Mouse (Mus musculus): Measurements from ENCODE around the gene Igf1r. TPM values are rescaled to one million over a fixed set of nuclear protein-coding genes. Genes with fewer than 3 reads are reported as not detected.

The Igf1r gene
- polyA plus RNA-seq, 1 experiment from 2014 or later = 9.5 TPM

DNA sequence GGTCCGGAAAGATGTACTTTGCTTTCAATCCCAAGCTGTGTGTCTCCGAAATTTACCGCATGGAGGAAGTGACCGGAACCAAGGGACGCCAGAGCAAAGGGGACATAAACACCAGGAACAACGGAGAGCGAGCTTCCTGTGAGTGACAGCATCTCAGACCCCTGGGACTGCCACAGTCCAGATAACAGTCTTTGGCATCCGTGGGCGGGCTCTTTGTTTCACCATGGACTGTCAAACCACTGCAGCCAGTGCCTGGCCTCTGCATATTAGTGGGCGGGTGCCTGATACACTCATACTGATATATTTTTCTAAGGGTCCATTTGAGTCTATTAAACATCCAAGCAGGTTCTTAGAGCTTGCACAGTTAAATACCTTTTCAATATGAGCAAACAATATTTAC lies 230.8 kb downstream of the Igf1r start:
- Histone ChIP-seq H3K4me3 (ENCODE audit: low read length) (no peak overlapping the region), H3K27ac (ENCODE audit: low read length) (no peak overlapping the region), H3K4me2 (ENCODE audit: low read depth, low read length) (no peak overlapping the region), H3K9ac (ENCODE audit: low read depth, low read length) (no peak overlapping the region), H3K4me1 (ENCODE audit: control insufficient read depth, insufficient read depth, low read length) (no peaks in the 10 kb centered on the region), H3K9me3 (ENCODE audit: control insufficient read depth, low read length) (no peaks in the 10 kb centered on the region), H3K27me3 (replicated peaks; ENCODE audit: control insufficient read depth, insufficient read depth, low read length) (no peaks in the 10 kb centered on the region), H3K36me3 (ENCODE audit: control insufficient read depth, insufficient read depth, low read length) (0 out of 2 replicates have a peak, but pooled peaks cover 2% of the 10 kb centered on the region)
- WGBS = 88% methylated on average over 10 of the region's 10 CpGs
- ATAC-seq = no peak

- ATAC-seq = no peak
- 0 out of 2 replicates have a peak, but pooled peaks cover 10% of the 10 kb centered on the region for H3K36me3 ChIP-seq (ENCODE audit: control insufficient read depth, insufficient read depth, low read length)
- no peak overlapping the region for H3K27ac ChIP-seq (ENCODE audit: low read length)
Observed at GRCm38 (mm10) chr7:68189211-68189610, 236.6 kb downstream of the Igf1r start.

DNA sequence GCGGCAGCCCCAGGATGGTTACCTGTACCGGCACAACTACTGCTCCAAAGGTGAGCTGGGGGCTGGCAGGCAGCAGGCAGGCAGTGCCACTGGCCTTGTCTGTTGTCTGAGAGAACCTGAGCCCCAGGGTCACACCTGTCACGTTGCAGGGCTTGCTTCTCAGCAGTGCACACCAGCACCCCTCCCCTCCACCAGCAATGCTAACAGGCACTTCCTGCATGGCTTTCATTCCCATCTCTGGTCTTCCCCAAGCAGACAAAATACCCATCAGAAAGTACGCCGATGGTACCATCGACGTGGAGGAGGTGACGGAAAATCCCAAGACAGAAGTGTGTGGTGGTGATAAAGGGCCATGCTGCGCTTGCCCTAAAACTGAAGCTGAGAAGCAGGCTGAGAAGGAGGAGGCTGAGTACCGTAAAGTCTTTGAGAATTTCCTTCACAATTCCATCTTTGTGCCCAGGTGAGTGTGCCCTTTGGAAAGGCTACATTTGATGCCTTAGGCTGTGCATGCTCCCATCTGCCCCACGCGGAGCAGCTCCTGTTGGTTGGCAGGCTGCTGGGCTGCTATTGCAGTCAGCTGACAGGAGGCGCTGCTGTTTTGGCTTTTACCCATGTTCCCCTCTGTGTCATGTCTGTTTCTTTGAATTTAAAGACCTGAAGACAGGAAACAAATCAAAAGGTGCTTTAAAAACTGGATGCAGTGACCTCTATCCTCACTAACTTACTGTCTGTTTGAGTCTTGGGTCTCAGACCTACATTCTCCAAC lies 237.2 kb downstream of the Igf1r start:
- H3K4me1 ChIP-seq (ENCODE audit: control insufficient read depth, insufficient read depth, low read length) = no peaks in the 10 kb centered on the region
- no peaks in the 10 kb centered on the region for H3K27me3 ChIP-seq (replicated peaks; ENCODE audit: control insufficient read depth, insufficient read depth, low read length)
- no peak overlapping the region for H3K4me2 ChIP-seq (ENCODE audit: low read depth, low read length)
- no peak for ATAC-seq
- no peaks in the 10 kb centered on the region for H3K9me3 ChIP-seq (ENCODE audit: control insufficient read depth, low read length)
- 0 out of 2 replicates have a peak, but pooled peaks cover 10% of the 10 kb centered on the region for H3K36me3 ChIP-seq (ENCODE audit: control insufficient read depth, insufficient read depth, low read length)
- no peak overlapping the region for H3K4me3 ChIP-seq (ENCODE audit: low read length)
- 83% methylated on average over 13 of the region's 13 CpGs for WGBS
- H3K9ac ChIP-seq (ENCODE audit: low read depth, low read length) = no peak overlapping the region
- no peak overlapping the region for H3K27ac ChIP-seq (ENCODE audit: low read length)

More at GRCm38 (mm10) chr7:68189211-68189610, 236.6 kb downstream of the Igf1r start:
- no peaks in the 10 kb centered on the region for H3K4me1 ChIP-seq (ENCODE audit: control insufficient read depth, insufficient read depth, low read length)
- H3K27me3 ChIP-seq (replicated peaks; ENCODE audit: control insufficient read depth, insufficient read depth, low read length) = no peaks in the 10 kb centered on the region
- H3K4me2 ChIP-seq (ENCODE audit: low read depth, low read length) = no peak overlapping the region
- 55% methylated on average over 6 of the region's 6 CpGs for WGBS
- H3K4me3 ChIP-seq (ENCODE audit: low read length) = no peak overlapping the region
- H3K9ac ChIP-seq (ENCODE audit: low read depth, low read length) = no peak overlapping the region
- H3K9me3 ChIP-seq (ENCODE audit: control insufficient read depth, low read length) = no peaks in the 10 kb centered on the region

- H3K36me3 ChIP-seq (ENCODE audit: control insufficient read depth, insufficient read depth, low read length) = peaks cover 8% of the 10 kb centered on the region; the same call in 1 of the 2 replicates
- H3K9me3 ChIP-seq (ENCODE audit: control insufficient read depth, low read length) = no peaks in the 10 kb centered on the region
- WGBS = 81% methylated on average over 15 of the region's 15 CpGs
- no peak overlapping the region for H3K4me3 ChIP-seq (ENCODE audit: low read length)
- H3K27me3 ChIP-seq (replicated peaks; ENCODE audit: control insufficient read depth, insufficient read depth, low read length) = no peaks in the 10 kb centered on the region
- H3K4me2 ChIP-seq (ENCODE audit: low read depth, low read length) = no peak overlapping the region
- H3K27ac ChIP-seq (ENCODE audit: low read length) = no peak overlapping the region
- H3K9ac ChIP-seq (ENCODE audit: low read depth, low read length) = no peak overlapping the region
- ATAC-seq = no peak
- no peaks in the 10 kb centered on the region for H3K4me1 ChIP-seq (ENCODE audit: control insufficient read depth, insufficient read depth, low read length)
Observed at GRCm38 (mm10) chr7:68193958-68194695, 241.5 kb downstream of the Igf1r start.

- Histone ChIP-seq H3K9ac (ENCODE audit: low read depth, low read length) (no peak overlapping the region), H3K4me1 (ENCODE audit: control insufficient read depth, insufficient read depth, low read length) (no peaks in the 10 kb centered on the region), H3K4me3 (ENCODE audit: low read length) (no peak overlapping the region), H3K36me3 (ENCODE audit: control insufficient read depth, insufficient read depth, low read length) (no peaks in the 10 kb centered on the region; the same call in none of the 2 replicates), H3K27ac (ENCODE audit: low read length) (no peak overlapping the region), H3K4me2 (ENCODE audit: low read depth, low read length) (no peak overlapping the region), H3K27me3 (replicated peaks; ENCODE audit: control insufficient read depth, insufficient read depth, low read length) (no peaks in the 10 kb centered on the region), H3K9me3 (ENCODE audit: control insufficient read depth, low read length) (no peaks in the 10 kb centered on the region)
- WGBS = 95% methylated on average over 7 of the region's 7 CpGs
- ATAC-seq = no peak
Observed at GRCm38 (mm10) chr7:68199609-68200008, 247.0 kb downstream of the Igf1r start.

DNA sequence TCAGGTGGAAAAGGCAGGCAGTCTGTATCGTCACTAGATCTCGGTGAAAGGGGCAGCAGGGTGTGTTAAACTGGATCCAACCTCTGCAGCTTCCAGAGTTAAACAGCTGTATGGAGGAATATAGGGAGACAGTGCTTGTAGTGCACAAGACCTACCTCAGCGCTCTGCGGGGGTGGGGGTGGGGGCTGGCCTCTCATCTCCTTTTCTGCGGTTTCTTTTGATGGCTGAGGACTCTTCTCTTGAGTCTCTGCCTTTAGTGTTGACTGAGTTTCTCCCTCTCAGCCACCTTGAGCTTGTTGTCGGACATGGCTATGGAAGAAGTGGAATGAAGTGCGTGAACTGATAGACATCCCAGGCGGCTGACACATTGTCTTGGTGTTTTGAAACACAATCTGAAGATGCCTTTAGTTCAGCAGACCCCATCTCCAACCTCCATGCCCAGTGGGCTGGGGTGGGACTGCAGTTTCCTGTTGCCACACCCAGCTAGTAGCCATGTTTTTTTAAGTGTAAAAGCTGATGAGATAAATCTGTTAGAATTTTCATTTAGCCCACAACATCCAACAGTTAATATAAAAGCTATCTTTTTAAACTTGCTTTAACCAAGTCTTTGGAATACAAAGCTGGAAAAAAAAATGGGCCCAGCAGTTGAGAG lies 253.3 kb downstream of the Igf1r start:
- no peaks in the 10 kb centered on the region for H3K9me3 ChIP-seq (ENCODE audit: control insufficient read depth, low read length)
- no peak overlapping the region for H3K27ac ChIP-seq (ENCODE audit: low read length)
- no peak for ATAC-seq
- H3K36me3 ChIP-seq (ENCODE audit: control insufficient read depth, insufficient read depth, low read length) = no peaks in the 10 kb centered on the region; the same call in 1 of the 2 replicates
- no peak overlapping the region for H3K4me3 ChIP-seq (ENCODE audit: low read length)
- WGBS = 92% methylated on average over 8 of the region's 8 CpGs
- no peak overlapping the region for H3K4me2 ChIP-seq (ENCODE audit: low read depth, low read length)
- no peak overlapping the region for H3K9ac ChIP-seq (ENCODE audit: low read depth, low read length)
- no peaks in the 10 kb centered on the region for H3K27me3 ChIP-seq (replicated peaks; ENCODE audit: control insufficient read depth, insufficient read depth, low read length)
- no peaks in the 10 kb centered on the region for H3K4me1 ChIP-seq (ENCODE audit: control insufficient read depth, insufficient read depth, low read length)

GRCm38 (mm10) chr7:68209039-68209438 lies 256.4 kb downstream of the Igf1r start:
- no peak overlapping the region for H3K4me2 ChIP-seq (ENCODE audit: low read depth, low read length)
- no peaks in the 10 kb centered on the region for H3K27me3 ChIP-seq (replicated peaks; ENCODE audit: control insufficient read depth, insufficient read depth, low read length)
- no peak overlapping the region for H3K9ac ChIP-seq (ENCODE audit: low read depth, low read length)
- H3K9me3 ChIP-seq (ENCODE audit: control insufficient read depth, low read length) = no peaks in the 10 kb centered on the region
- 92% methylated on average over 6 of the region's 6 CpGs for WGBS
- no peaks in the 10 kb centered on the region for H3K4me1 ChIP-seq (ENCODE audit: control insufficient read depth, insufficient read depth, low read length)
- no peak overlapping the region for H3K4me3 ChIP-seq (ENCODE audit: low read length)
- ATAC-seq = no peak
- H3K36me3 ChIP-seq (ENCODE audit: control insufficient read depth, insufficient read depth, low read length) = peaks cover 4% of the 10 kb centered on the region; the same call in 1 of the 2 replicates
- no peak overlapping the region for H3K27ac ChIP-seq (ENCODE audit: low read length)

DNA sequence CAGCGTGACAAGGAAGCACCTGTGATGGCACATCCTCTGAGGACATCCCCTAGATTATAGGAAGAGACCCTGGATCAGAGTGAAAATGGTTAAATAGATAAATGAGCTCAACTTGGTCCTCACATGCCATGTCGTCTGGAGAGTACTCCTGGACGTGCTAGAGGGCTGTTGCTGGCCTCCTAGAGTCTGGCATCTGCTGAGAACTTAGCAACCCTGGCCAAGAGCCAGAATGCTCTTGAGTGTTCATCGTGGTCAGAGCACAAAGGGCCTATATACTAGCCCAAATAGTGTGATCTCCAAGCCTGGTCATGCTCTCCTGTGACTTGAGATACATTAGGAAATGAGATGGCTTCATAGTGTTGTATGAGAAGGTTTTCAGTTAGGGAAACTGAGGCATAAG lies 257.8 kb downstream of the Igf1r start:
- Histone ChIP-seq H3K4me3 (ENCODE audit: low read length) (no peak overlapping the region), H3K27ac (ENCODE audit: low read length) (no peak overlapping the region), H3K27me3 (replicated peaks; ENCODE audit: control insufficient read depth, insufficient read depth, low read length) (no peaks in the 10 kb centered on the region), H3K36me3 (ENCODE audit: control insufficient read depth, insufficient read depth, low read length) (peaks cover 4% of the 10 kb centered on the region; the same call in 1 of the 2 replicates), H3K4me2 (ENCODE audit: low read depth, low read length) (no peak overlapping the region), H3K4me1 (ENCODE audit: control insufficient read depth, insufficient read depth, low read length) (no peaks in the 10 kb centered on the region), H3K9ac (ENCODE audit: low read depth, low read length) (no peak overlapping the region), H3K9me3 (ENCODE audit: control insufficient read depth, low read length) (no peaks in the 10 kb centered on the region)
- no peak for ATAC-seq
- 62% methylated on average over 4 of the region's 4 CpGs for WGBS

GRCm38 (mm10) chr7:68211883-68212282 lies 259.3 kb downstream of the Igf1r start:
- Histone ChIP-seq H3K9me3 (ENCODE audit: control insufficient read depth, low read length) (no peaks in the 10 kb centered on the region), H3K36me3 (ENCODE audit: control insufficient read depth, insufficient read depth, low read length) (peaks cover 7% of the 10 kb centered on the region; the same call in 1 of the 2 replicates), H3K4me2 (ENCODE audit: low read depth, low read length) (no peak overlapping the region), H3K4me1 (ENCODE audit: control insufficient read depth, insufficient read depth, low read length) (no peaks in the 10 kb centered on the region), H3K27me3 (replicated peaks; ENCODE audit: control insufficient read depth, insufficient read depth, low read length) (no peaks in the 10 kb centered on the region), H3K9ac (ENCODE audit: low read depth, low read length) (no peak overlapping the region), H3K27ac (ENCODE audit: low read length) (no peak overlapping the region), H3K4me3 (ENCODE audit: low read length) (no peak overlapping the region)
- ATAC-seq = no peak
- WGBS = 76% methylated on average over 7 of the region's 7 CpGs
